Mouse (Mus musculus) forelimb bud, embryonic 11.5 days (tissue): ENCODE measurements around the gene Mast3.

Source experiments
- DNase-seq: peaks from one replicate; pipeline ENCODE4 v3.0.0-alpha.2; 2012; ENCODE audit warnings: low read depth, low spot score

Mast3 gene

GRCm38 (mm10) chr8:70804481-70805206, at the start of gene Mast3:
Gene Mast3 (minus strand): TSS chr8:70805054.
- DNase-seq = peak; percentile 73

- no peak for DNase-seq
These were observed 49.0 kb upstream of the Mast3 start for GRCm38 (mm10) chr8:70853863-70854262.

GRCm38 (mm10) chr8:70852595-70853231, 47.9 kb upstream of the Mast3 start:
- no peak for DNase-seq

- no peak for DNase-seq
These were observed 47.0 kb upstream of the Mast3 start for GRCm38 (mm10) chr8:70851837-70852236.

GRCm38 (mm10) chr8:70850947-70851346, 46.1 kb upstream of the Mast3 start:
- DNase-seq = no peak

GRCm38 (mm10) chr8:70850132-70850845, 45.4 kb upstream of the Mast3 start:
- no peak for DNase-seq

- no peak for DNase-seq
These were observed 44.6 kb upstream of the Mast3 start for GRCm38 (mm10) chr8:70849333-70849990.

GRCm38 (mm10) chr8:70846371-70847154, 41.7 kb upstream of the Mast3 start:
- DNase-seq = no peak

GRCm38 (mm10) chr8:70845108-70845507, 40.3 kb upstream of the Mast3 start:
- DNase-seq = no peak

GRCm38 (mm10) chr8:70844523-70844922, 39.7 kb upstream of the Mast3 start:
- peak; percentile 87 for DNase-seq

GRCm38 (mm10) chr8:70843941-70844340, 39.1 kb upstream of the Mast3 start:
- no peak for DNase-seq

GRCm38 (mm10) chr8:70843214-70843773, 38.4 kb upstream of the Mast3 start:
- no peak for DNase-seq

- no peak for DNase-seq
These were observed 37.6 kb upstream of the Mast3 start for GRCm38 (mm10) chr8:70842484-70842883.

GRCm38 (mm10) chr8:70841147-70842072, 36.6 kb upstream of the Mast3 start:
- peak; percentile 92 for DNase-seq

- DNase-seq = no peak
These were observed 35.7 kb upstream of the Mast3 start for GRCm38 (mm10) chr8:70840590-70840989.

GRCm38 (mm10) chr8:70839408-70840351, 34.8 kb upstream of the Mast3 start, which contains the start of gene Arrdc2:
Gene Arrdc2 (minus strand): TSS chr8:70839720.
- peak; percentile 100 for DNase-seq

- DNase-seq = no peak
These were observed 34.0 kb upstream of the Mast3 start for GRCm38 (mm10) chr8:70838654-70839407.

GRCm38 (mm10) chr8:70836666-70837065, 31.8 kb upstream of the Mast3 start:
- DNase-seq = no peak
